Mouse (Mus musculus): ENCODE measurements at regions not wholly inside any gene's neighbourhood (a gene's known extent, or its start where the extent isn't known, plus 50 kb on each side); places are given as distances from the start of the nearest gene placed in this dataset.

- Histone ChIP-seq H3K27me3 (ENCODE audit: control insufficient read depth, insufficient read depth, low read length) (no peaks in the 10 kb centered on the region; the same call in 1 of the 2 replicates), H3K36me3 (ENCODE audit: control insufficient read depth, insufficient read depth, low read length) (no peaks in the 10 kb centered on the region), H3K27ac (replicated peaks; ENCODE audit: low read depth, low read length) (no peak overlapping the region), H3K4me3 (replicated peaks; ENCODE audit: low read length) (no peak overlapping the region), H3K9ac (ENCODE audit: low read depth, low read length, severe bottlenecking) (no peak overlapping the region), H3K9me3 (ENCODE audit: control insufficient read depth, low read length) (no peaks in the 10 kb centered on the region), H3K4me1 (ENCODE audit: control insufficient read depth, insufficient read depth, low read length) (no peaks in the 10 kb centered on the region), H3K4me2 (replicated peaks; ENCODE audit: low read depth, low read length, severe bottlenecking) (no peak overlapping the region)
- DNase-seq (ENCODE audit: low spot score) (no peak), ATAC-seq (ENCODE audit: low FRiP score, low read depth) (no peak)
- TF ChIP-seq POLR2A (IDR thresholded peaks at IDR 0.05; ENCODE audit: borderline replicate concordance, extremely low read depth, insufficient read depth, insufficient read length): no peak
- WGBS: 56% methylated on average over 8 of the region's 8 CpGs
Measured at GRCm38 (mm10) chr5:112035426-112035825, 216.9 kb downstream of the Cryba4 start.

DNA sequence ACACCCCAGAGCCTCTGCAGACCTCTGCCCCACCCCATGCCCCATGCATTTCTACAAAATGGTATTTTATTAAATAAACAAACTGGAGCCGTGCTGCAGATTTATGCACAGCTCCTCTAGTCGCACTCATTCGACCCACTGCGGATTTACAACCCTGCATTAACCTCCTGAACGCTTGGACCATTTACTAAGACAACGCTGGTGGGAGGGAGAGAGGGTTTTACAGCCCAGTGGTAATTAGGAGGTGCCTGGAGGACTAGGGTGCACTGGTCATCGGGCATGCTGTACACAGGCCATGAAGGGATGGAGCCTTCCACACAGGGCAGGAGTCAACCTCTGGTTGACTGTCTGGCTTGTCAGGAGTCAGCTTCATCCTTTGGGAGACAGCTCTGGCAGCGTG lies 215.2 kb downstream of the Cryba4 start:
- DNase-seq (ENCODE audit: low spot score) (no peak), ATAC-seq (ENCODE audit: low FRiP score, low read depth) (no peak)
- Histone ChIP-seq H3K9ac (ENCODE audit: low read depth, low read length, severe bottlenecking) (no peak overlapping the region), H3K4me2 (replicated peaks; ENCODE audit: low read depth, low read length, severe bottlenecking) (no peak overlapping the region), H3K36me3 (ENCODE audit: control insufficient read depth, insufficient read depth, low read length) (no peaks in the 10 kb centered on the region), H3K4me3 (replicated peaks; ENCODE audit: low read length) (no peak overlapping the region), H3K9me3 (ENCODE audit: control insufficient read depth, low read length) (no peaks in the 10 kb centered on the region), H3K27ac (replicated peaks; ENCODE audit: low read depth, low read length) (no peak overlapping the region), H3K27me3 (ENCODE audit: control insufficient read depth, insufficient read depth, low read length) (no peaks in the 10 kb centered on the region; the same call in 1 of the 2 replicates), H3K4me1 (ENCODE audit: control insufficient read depth, insufficient read depth, low read length) (no peaks in the 10 kb centered on the region)
- 16% methylated on average over 8 of the region's 8 CpGs for WGBS
- TF ChIP-seq POLR2A (IDR thresholded peaks at IDR 0.05; ENCODE audit: borderline replicate concordance, extremely low read depth, insufficient read depth, insufficient read length): no peak

DNA sequence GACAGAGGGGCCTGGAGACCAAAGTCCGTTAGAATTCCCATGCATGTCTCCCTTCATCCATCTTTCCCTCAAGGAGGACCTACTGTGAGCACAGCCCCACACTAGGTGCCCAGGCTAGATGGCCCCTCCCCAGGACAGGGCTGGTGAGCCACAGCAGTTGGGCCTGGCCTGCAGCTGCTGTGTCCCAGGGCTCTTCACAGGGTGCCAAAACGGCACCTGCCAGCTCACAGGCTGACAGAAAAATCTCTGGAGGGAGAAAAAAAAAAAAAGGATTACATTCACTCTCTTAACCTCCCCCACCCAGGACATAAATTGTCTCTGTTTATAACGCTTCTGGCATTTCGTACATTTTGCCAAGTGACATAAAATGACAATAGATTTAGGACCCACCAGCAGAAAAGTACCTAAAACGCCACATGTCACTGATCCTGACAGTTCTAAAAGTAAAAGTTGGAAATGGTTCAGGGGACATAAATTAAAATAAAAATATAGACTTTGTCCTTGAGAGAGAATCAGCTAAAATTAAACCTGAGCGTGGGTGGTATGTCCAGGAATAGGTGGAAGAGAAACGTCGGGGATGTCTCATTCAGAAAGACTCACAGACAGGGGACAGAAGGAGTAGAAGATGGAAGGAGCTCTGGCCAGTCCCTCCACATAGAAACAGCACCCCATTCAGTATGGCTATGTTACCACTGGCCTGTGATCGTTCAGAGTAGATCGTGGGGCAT lies 212.5 kb downstream of the Cryba4 start:
- WGBS: 59% methylated on average over 10 of the region's 10 CpGs
- H3K9me3 ChIP-seq (ENCODE audit: control insufficient read depth, low read length): no peaks in the 10 kb centered on the region
- ATAC-seq (ENCODE audit: low FRiP score, low read depth): no peak
- H3K4me1 ChIP-seq (ENCODE audit: control insufficient read depth, insufficient read depth, low read length): no peaks in the 10 kb centered on the region
- H3K27me3 ChIP-seq (ENCODE audit: control insufficient read depth, insufficient read depth, low read length): no peaks in the 10 kb centered on the region; the same call in 1 of the 2 replicates
- no peak overlapping the region for H3K27ac ChIP-seq (replicated peaks; ENCODE audit: low read depth, low read length)
- no peak overlapping the region for H3K4me2 ChIP-seq (replicated peaks; ENCODE audit: low read depth, low read length, severe bottlenecking)
- TF ChIP-seq POLR2A (IDR thresholded peaks at IDR 0.05; ENCODE audit: borderline replicate concordance, extremely low read depth, insufficient read depth, insufficient read length): no peak
- H3K9ac ChIP-seq (ENCODE audit: low read depth, low read length, severe bottlenecking): no peak overlapping the region
- DNase-seq (ENCODE audit: low spot score): no peak
- H3K4me3 ChIP-seq (replicated peaks; ENCODE audit: low read length): no peak overlapping the region
- H3K36me3 ChIP-seq (ENCODE audit: control insufficient read depth, insufficient read depth, low read length): no peaks in the 10 kb centered on the region

DNA sequence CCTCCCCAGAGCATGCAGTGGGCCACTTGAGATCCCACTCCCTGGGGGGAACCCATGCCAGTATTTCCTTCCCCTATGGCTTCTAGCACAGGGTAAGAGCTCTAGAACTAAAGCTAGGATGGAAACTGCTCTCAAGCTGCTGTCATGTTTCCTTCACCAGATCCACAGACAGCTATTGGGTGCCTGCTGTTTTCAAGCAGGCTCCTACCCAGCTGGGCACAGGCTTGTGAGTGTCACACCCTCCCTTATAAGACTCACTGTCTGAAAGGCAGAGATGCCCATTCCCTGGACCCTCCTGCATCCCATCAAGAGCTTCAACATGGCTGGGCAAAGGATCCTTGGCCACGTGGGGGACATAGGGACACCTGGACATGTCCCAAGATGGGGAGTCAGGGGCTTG lies 211.6 kb downstream of the Cryba4 start:
- Histone ChIP-seq H3K27ac (replicated peaks; ENCODE audit: low read depth, low read length) (no peak overlapping the region), H3K36me3 (ENCODE audit: control insufficient read depth, insufficient read depth, low read length) (no peaks in the 10 kb centered on the region), H3K4me3 (replicated peaks; ENCODE audit: low read length) (no peak overlapping the region), H3K9ac (ENCODE audit: low read depth, low read length, severe bottlenecking) (no peak overlapping the region), H3K9me3 (ENCODE audit: control insufficient read depth, low read length) (no peaks in the 10 kb centered on the region), H3K4me2 (replicated peaks; ENCODE audit: low read depth, low read length, severe bottlenecking) (no peak overlapping the region), H3K4me1 (ENCODE audit: control insufficient read depth, insufficient read depth, low read length) (no peaks in the 10 kb centered on the region), H3K27me3 (ENCODE audit: control insufficient read depth, insufficient read depth, low read length) (no peaks in the 10 kb centered on the region; the same call in 1 of the 2 replicates)
- no peak for TF ChIP-seq POLR2A (IDR thresholded peaks at IDR 0.05; ENCODE audit: borderline replicate concordance, extremely low read depth, insufficient read depth, insufficient read length)
- DNase-seq (ENCODE audit: low spot score): no peak
- no peak for ATAC-seq (ENCODE audit: low FRiP score, low read depth)
- 44% methylated on average over 1 of the region's 1 CpGs for WGBS

DNA sequence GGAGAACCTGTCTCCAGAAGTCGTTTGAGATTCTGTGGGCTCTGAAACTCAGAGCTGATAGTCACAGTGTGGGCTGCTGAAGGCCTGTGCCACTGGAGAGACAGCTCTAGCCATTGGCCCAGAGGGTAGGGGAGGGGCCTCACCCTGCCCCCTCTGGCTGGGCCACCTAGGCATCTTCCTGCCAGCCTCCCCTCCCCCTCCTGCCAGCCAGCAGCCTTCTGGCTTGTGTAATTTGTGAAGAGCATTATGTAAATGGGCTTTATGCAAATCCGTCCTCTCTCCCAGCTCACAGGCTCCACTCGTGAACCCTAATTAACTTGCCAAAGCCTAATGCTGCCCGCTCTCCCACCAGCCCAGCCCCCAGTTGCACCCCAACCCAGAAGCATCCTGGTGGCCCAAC lies 211.0 kb downstream of the Cryba4 start:
- no peaks in the 10 kb centered on the region for H3K9me3 ChIP-seq (ENCODE audit: control insufficient read depth, low read length)
- DNase-seq (ENCODE audit: low spot score): no peak
- H3K27me3 ChIP-seq (ENCODE audit: control insufficient read depth, insufficient read depth, low read length): no peaks in the 10 kb centered on the region; the same call in 1 of the 2 replicates
- no peak overlapping the region for H3K4me3 ChIP-seq (replicated peaks; ENCODE audit: low read length)
- H3K9ac ChIP-seq (ENCODE audit: low read depth, low read length, severe bottlenecking): no peak overlapping the region
- H3K4me1 ChIP-seq (ENCODE audit: control insufficient read depth, insufficient read depth, low read length): no peaks in the 10 kb centered on the region
- no peaks in the 10 kb centered on the region for H3K36me3 ChIP-seq (ENCODE audit: control insufficient read depth, insufficient read depth, low read length)
- H3K27ac ChIP-seq (replicated peaks; ENCODE audit: low read depth, low read length): no peak overlapping the region
- TF ChIP-seq POLR2A (IDR thresholded peaks at IDR 0.05; ENCODE audit: borderline replicate concordance, extremely low read depth, insufficient read depth, insufficient read length): no peak
- WGBS: 36% methylated on average over 4 of the region's 4 CpGs
- no peak overlapping the region for H3K4me2 ChIP-seq (replicated peaks; ENCODE audit: low read depth, low read length, severe bottlenecking)
- ATAC-seq (ENCODE audit: low FRiP score, low read depth): no peak
